Mouse (Mus musculus): ENCODE results near the gene Adam6b. TPM values are rescaled to one million over a fixed set of nuclear protein-coding genes. Genes with fewer than 3 reads are reported as not detected.
"Not testable (repeated sequence)": the region's sequence is repeated elsewhere in the genome, so short reads cannot be mapped to it uniquely, and the experiment has no call there.

Gene Adam6b
- polyA plus RNA-seq (2015; fragmentation: Nextera tagmentation; extraction: Ambion mirVana) = not detected in 2 replicates

- 70% methylated on average over 1 of the region's 1 CpGs for WGBS
- H3K4me3 ChIP-seq; H3K9me3 ChIP-seq; H3K27ac ChIP-seq; H3K4me1 ChIP-seq; H3K27me3 ChIP-seq (replicated peaks); H3K9ac ChIP-seq; H3K36me3 ChIP-seq (replicated peaks); H3K4me2 ChIP-seq; ATAC-seq (replicated peaks): not testable (repeated sequence)
Observed at GRCm38 (mm10) chr12:113489211-113489610, at the start of gene Adam6b. Gene Adam6b, plus strand, starts transcription at chr12:113489511.

GRCm38 (mm10) chr12:113446061-113446460, 43.2 kb upstream of the Adam6b start:
- no peaks in the 10 kb centered on the region for H3K4me1 ChIP-seq
- no peak overlapping the region for H3K27ac ChIP-seq
- ATAC-seq (replicated peaks) = no peak
- no peaks in the 10 kb centered on the region for H3K9me3 ChIP-seq
- no peak overlapping the region for H3K9ac ChIP-seq
- 95% methylated on average over 1 of the region's 1 CpGs for WGBS
- no peaks in the 10 kb centered on the region for H3K36me3 ChIP-seq (replicated peaks)
- no peaks in the 10 kb centered on the region for H3K27me3 ChIP-seq (replicated peaks)
- H3K4me2 ChIP-seq = no peak overlapping the region
- no peak overlapping the region for H3K4me3 ChIP-seq

GRCm38 (mm10) chr12:113476164-113476563, 13.1 kb upstream of the Adam6b start:
- H3K9ac ChIP-seq = no peak overlapping the region
- H3K4me3 ChIP-seq = no peak overlapping the region
- no peaks in the 10 kb centered on the region for H3K4me1 ChIP-seq
- WGBS = 87% methylated on average over 2 of the region's 2 CpGs
- no peaks in the 10 kb centered on the region for H3K36me3 ChIP-seq (replicated peaks)
- no peaks in the 10 kb centered on the region for H3K27me3 ChIP-seq (replicated peaks)
- no peak overlapping the region for H3K27ac ChIP-seq
- ATAC-seq (replicated peaks) = no peak
- H3K4me2 ChIP-seq = no peak overlapping the region
- H3K9me3 ChIP-seq = 0 out of 2 replicates have a peak, but pooled peaks cover 4% of the 10 kb centered on the region

GRCm38 (mm10) chr12:113482147-113482546, 7.2 kb upstream of the Adam6b start:
- Histone ChIP-seq H3K36me3 (replicated peaks) (no peaks in the 10 kb centered on the region), H3K4me2 (no peak overlapping the region), H3K9me3 (0 out of 2 replicates have a peak, but pooled peaks cover 5% of the 10 kb centered on the region), H3K27ac (no peak overlapping the region), H3K4me1 (no peaks in the 10 kb centered on the region), H3K27me3 (replicated peaks) (no peaks in the 10 kb centered on the region), H3K9ac (no peak overlapping the region), H3K4me3 (no peak overlapping the region)
- WGBS = 75% methylated on average over 2 of the region's 2 CpGs
- ATAC-seq (replicated peaks) = no peak

GRCm38 (mm10) chr12:113482661-113483389, 6.5 kb upstream of the Adam6b start:
- Histone ChIP-seq H3K4me3 (no peak overlapping the region), H3K27ac (no peak overlapping the region), H3K27me3 (replicated peaks) (no peaks in the 10 kb centered on the region), H3K9ac (no peak overlapping the region), H3K9me3 (0 out of 2 replicates have a peak, but pooled peaks cover 5% of the 10 kb centered on the region), H3K4me1 (no peaks in the 10 kb centered on the region), H3K4me2 (no peak overlapping the region), H3K36me3 (replicated peaks) (no peaks in the 10 kb centered on the region)
- ATAC-seq (replicated peaks) = no peak
- 49% methylated on average over 4 of the region's 4 CpGs for WGBS

GRCm38 (mm10) chr12:113483492-113484162, 5.7 kb upstream of the Adam6b start:
- Histone ChIP-seq H3K4me3 (no peak overlapping the region), H3K4me1 (no peaks in the 10 kb centered on the region), H3K4me2 (no peak overlapping the region), H3K27ac (no peak overlapping the region), H3K9ac (no peak overlapping the region), H3K9me3 (0 out of 2 replicates have a peak, but pooled peaks cover 5% of the 10 kb centered on the region), H3K27me3 (replicated peaks) (no peaks in the 10 kb centered on the region), H3K36me3 (replicated peaks) (no peaks in the 10 kb centered on the region)
- no peak for ATAC-seq (replicated peaks)
- 87% methylated on average over 2 of the region's 2 CpGs for WGBS

- H3K4me2 ChIP-seq = no peak overlapping the region
- 44% methylated on average over 2 of the region's 2 CpGs for WGBS
- H3K4me3 ChIP-seq = no peak overlapping the region
- no peak for ATAC-seq (replicated peaks)
- no peaks in the 10 kb centered on the region for H3K4me1 ChIP-seq
- no peaks in the 10 kb centered on the region for H3K27me3 ChIP-seq (replicated peaks)
- H3K27ac ChIP-seq = no peak overlapping the region
- no peak overlapping the region for H3K9ac ChIP-seq
- H3K36me3 ChIP-seq (replicated peaks) = no peaks in the 10 kb centered on the region
- H3K9me3 ChIP-seq = 0 out of 2 replicates have a peak, but pooled peaks cover 5% of the 10 kb centered on the region
Observed at GRCm38 (mm10) chr12:113484971-113485485, 4.3 kb upstream of the Adam6b start.

- H3K4me3 ChIP-seq; H3K9me3 ChIP-seq; H3K9ac ChIP-seq; ATAC-seq (replicated peaks); H3K27ac ChIP-seq; H3K4me2 ChIP-seq; H3K27me3 ChIP-seq (replicated peaks); H3K36me3 ChIP-seq (replicated peaks); H3K4me1 ChIP-seq: not testable (repeated sequence)
Observed at GRCm38 (mm10) chr12:113487693-113488092, 1.6 kb upstream of the Adam6b start.

- no peak for ATAC-seq (replicated peaks)
- Histone ChIP-seq H3K27me3 (replicated peaks) (no peaks in the 10 kb centered on the region), H3K9me3 (0 out of 2 replicates have a peak, but pooled peaks cover 4% of the 10 kb centered on the region), H3K27ac (no peak overlapping the region), H3K36me3 (replicated peaks) (no peaks in the 10 kb centered on the region), H3K9ac (no peak overlapping the region), H3K4me2 (no peak overlapping the region), H3K4me3 (no peak overlapping the region), H3K4me1 (no peaks in the 10 kb centered on the region)
- WGBS = 81% methylated on average over 2 of the region's 2 CpGs
Observed at GRCm38 (mm10) chr12:113525901-113526300, 36.6 kb downstream of the Adam6b start.

Other genes starting within 250 kb of the Adam6b start
- not detected in 2 replicates for gene Adam6a, start 54.4 kb downstream of the Adam6b start, polyA plus RNA-seq (2015; fragmentation: Nextera tagmentation; extraction: Ambion mirVana)